18 mouse cellular contexts compared by ENCODE assay signal in genomic region chr2:129263073-129263472, GRCm38 (mm10). TPM values are rescaled to one million over a fixed set of nuclear protein-coding genes. Genes with fewer than 3 reads are reported as not detected.
DNase-seq lines count a peak whose midpoint lies in the region; ATAC-seq and TF ChIP-seq lines count a peak whose summit lies in the region.
"Had no signal": no experiment of that assay in that cellular context is flagged by ENCODE, and none has a peak within 500 bp of the region (broad histone marks: within the 10 kb centered on the region; RNA-seq: fewer than 3 reads in every experiment).

No protein-coding gene starts in this region.

- TF ChIP-seq EP300 in liver, postnatal 0 days (IDR thresholded peaks at IDR 0.05; ENCODE audit: low read depth) = no peak

- H3K9me3 ChIP-seq in limb, embryonic 15.5 days = no peaks in the 10 kb centered on the region
- no peaks in the 10 kb centered on the region for H3K9me3 ChIP-seq in limb, embryonic 10.5 days (replicated peaks)
- no peaks in the 10 kb centered on the region; the same call in 1 of the 2 replicates for H3K9me3 ChIP-seq in liver, postnatal 0 days (ENCODE audit: low read length)
- H3K9me3 ChIP-seq in forebrain, embryonic 14.5 days (replicated peaks; ENCODE audit: control insufficient read depth, low read length) = no peaks in the 10 kb centered on the region
- H3K9me3 ChIP-seq in midbrain, embryonic 11.5 days (ENCODE audit: control insufficient read depth, low read length) = no peaks in the 10 kb centered on the region
- H3K9me3 ChIP-seq: hindbrain, embryonic 15.5 days had no signal

- H3K27ac ChIP-seq in limb, embryonic 15.5 days = 0 out of 2 replicates have a peak overlapping the region, but pooled peaks have one; percentile 47
- H3K27ac ChIP-seq in limb, embryonic 10.5 days = no peak overlapping the region
- H3K27ac ChIP-seq in liver, postnatal 0 days (ENCODE audit: low read depth) = peak overlapping the region; percentile 60
- H3K27ac ChIP-seq in forebrain, embryonic 14.5 days (ENCODE audit: low read depth, low read length) = no peak overlapping the region
- H3K27ac ChIP-seq in midbrain, embryonic 11.5 days (ENCODE audit: low read depth, low read length) = no peak overlapping the region
- H3K27ac ChIP-seq: forebrain, embryonic 10.5 days; gastrocnemius, adult 2 months; hindbrain, embryonic 15.5 days; limb, embryonic 13.5 days had no signal

- WGBS in limb, embryonic 15.5 days = 60% methylated on average over 5 of the region's 5 CpGs
- WGBS in limb, embryonic 10.5 days = 83% methylated on average over 5 of the region's 5 CpGs
- 60% methylated on average over 5 of the region's 5 CpGs for WGBS in liver, postnatal 0 days (ENCODE audit: insufficient replicate concordance)
- 78% methylated on average over 5 of the region's 5 CpGs for WGBS in forebrain, embryonic 14.5 days
- WGBS in midbrain, embryonic 11.5 days = 79% methylated on average over 5 of the region's 5 CpGs

- H3K4me3 ChIP-seq in limb, embryonic 15.5 days = no peak overlapping the region
- H3K4me3 ChIP-seq in limb, embryonic 10.5 days = no peak overlapping the region
- H3K4me3 ChIP-seq in liver, postnatal 0 days (ENCODE audit: low read depth, low read length) = no peak overlapping the region
- H3K4me3 ChIP-seq in forebrain, embryonic 14.5 days (ENCODE audit: low read depth, low read length) = no peak overlapping the region
- H3K4me3 ChIP-seq in midbrain, embryonic 11.5 days (ENCODE audit: low read depth, low read length) = no peak overlapping the region
- H3K4me3 ChIP-seq: forebrain, embryonic 10.5 days; gastrocnemius, adult 2 months; hindbrain, embryonic 15.5 days; limb, embryonic 13.5 days had no signal

- 0 out of 2 replicates have a peak, but pooled peaks cover 4% of the 10 kb centered on the region for H3K4me1 ChIP-seq in limb, embryonic 15.5 days
- H3K4me1 ChIP-seq in limb, embryonic 10.5 days = 0 out of 2 replicates have a peak, but pooled peaks cover 6% of the 10 kb centered on the region
- H3K4me1 ChIP-seq in liver, postnatal 0 days (ENCODE audit: insufficient read depth) = 0 out of 2 replicates have a peak, but pooled peaks cover 4% of the 10 kb centered on the region
- H3K4me1 ChIP-seq in forebrain, embryonic 14.5 days (ENCODE audit: control insufficient read depth, insufficient read depth, low read length) = 0 out of 2 replicates have a peak, but pooled peaks cover 2% of the 10 kb centered on the region
- no peaks in the 10 kb centered on the region for H3K4me1 ChIP-seq in midbrain, embryonic 11.5 days (ENCODE audit: control insufficient read depth, insufficient read depth, low read length)
- H3K4me1 ChIP-seq: hindbrain, embryonic 15.5 days; limb, embryonic 13.5 days had no signal

- no peak overlapping the region for H3K4me2 ChIP-seq in limb, embryonic 15.5 days
- no peak overlapping the region for H3K4me2 ChIP-seq in liver, postnatal 0 days (ENCODE audit: low read depth, low read length)
- H3K4me2 ChIP-seq in forebrain, embryonic 14.5 days (ENCODE audit: low read length) = no peak overlapping the region
- no peak overlapping the region for H3K4me2 ChIP-seq in midbrain, embryonic 11.5 days
- H3K4me2 ChIP-seq: hindbrain, embryonic 15.5 days; limb, embryonic 13.5 days had no signal

- peaks cover 18% of the 10 kb centered on the region for H3K36me3 ChIP-seq in limb, embryonic 15.5 days
- peaks cover 21% of the 10 kb centered on the region for H3K36me3 ChIP-seq in limb, embryonic 10.5 days
- H3K36me3 ChIP-seq in liver, postnatal 0 days (replicated peaks; ENCODE audit: insufficient read depth, low read length) = peaks cover 7% of the 10 kb centered on the region
- peaks cover 6% of the 10 kb centered on the region; the same call in 1 of the 2 replicates for H3K36me3 ChIP-seq in forebrain, embryonic 14.5 days (ENCODE audit: control insufficient read depth, insufficient read depth, low read length)
- H3K36me3 ChIP-seq in midbrain, embryonic 11.5 days (ENCODE audit: control insufficient read depth, insufficient read depth, low read length) = peaks cover 5% of the 10 kb centered on the region; the same call in 1 of the 2 replicates
- H3K36me3 ChIP-seq: hindbrain, embryonic 15.5 days had no signal

- DNase-seq in adrenal gland, adult (ENCODE audit: inconsistent age in 2 of 2, low spot score in 1 of 2) = peak; percentile 30 to 70
- no peak for DNase-seq in adrenal gland, adult 8-10 months
- DNase-seq in limb, embryonic 10.5 days (ENCODE audit: low spot score) = no peak
- peak; percentile 36 to 43 for DNase-seq in adrenal gland, postnatal 36 days
- DNase-seq in liver, postnatal 0 days = no peak
- DNase-seq in forebrain, embryonic 14.5 days (ENCODE audit: low spot score) = no peak
- no peak for DNase-seq in midbrain, embryonic 11.5 days (ENCODE audit: low spot score, missing footprints)
- DNase-seq: cerebellum, adult 9-11 months; gastrocnemius, adult 2 months; heart, postnatal 14 days; kidney, adult 18-20 months; kidney, postnatal 36 days had no signal

- no peak for ATAC-seq in limb, embryonic 15.5 days (ENCODE audit: insufficient number of reproducible peaks, low FRiP score, low TSS enrichment, low read depth)
- peak; percentile 58 for ATAC-seq in liver, postnatal 0 days
- no peak for ATAC-seq in forebrain, embryonic 14.5 days
- ATAC-seq in midbrain, embryonic 11.5 days (ENCODE audit: low FRiP score) = no peak

- H3K9ac ChIP-seq in limb, embryonic 15.5 days = no peak overlapping the region
- H3K9ac ChIP-seq in liver, postnatal 0 days (replicated peaks) = no peak overlapping the region
- H3K9ac ChIP-seq in forebrain, embryonic 14.5 days (ENCODE audit: low read length) = no peak overlapping the region
- H3K9ac ChIP-seq in midbrain, embryonic 11.5 days (ENCODE audit: low read length) = no peak overlapping the region
- H3K9ac ChIP-seq: hindbrain, embryonic 15.5 days; limb, embryonic 13.5 days had no signal

- no peak for TF ChIP-seq CTCF in liver, postnatal 0 days (IDR thresholded peaks at IDR 0.05; ENCODE audit: low read depth)

- no peaks in the 10 kb centered on the region for H3K27me3 ChIP-seq in limb, embryonic 15.5 days
- H3K27me3 ChIP-seq in limb, embryonic 10.5 days (ENCODE audit: low read depth, poor library complexity, severe bottlenecking) = no peaks in the 10 kb centered on the region
- H3K27me3 ChIP-seq in liver, postnatal 0 days (ENCODE audit: insufficient read depth, low read length) = no peaks in the 10 kb centered on the region
- H3K27me3 ChIP-seq in forebrain, embryonic 14.5 days (replicated peaks; ENCODE audit: control insufficient read depth, insufficient read depth, low read length) = no peaks in the 10 kb centered on the region
- H3K27me3 ChIP-seq in midbrain, embryonic 11.5 days (ENCODE audit: control insufficient read depth, insufficient read depth, low read length) = no peaks in the 10 kb centered on the region
- H3K27me3 ChIP-seq: hindbrain, embryonic 15.5 days; limb, embryonic 13.5 days had no signal

RNA-seq across cellular contexts. Expression of gene Ckap2l, which starts 33.9 kb away (rescaled TPM):
- 1 to 10 TPM in 3 of 4 experiments, under 1 TPM in 1; 0.64 to 1.5 (median 1.3) TPM for total RNA-seq in adrenal gland, adult 8-10 months (2022)
- 37.0 and 40.7 TPM in 2 replicates for polyA plus RNA-seq in limb, embryonic 15.5 days (2015; fragmentation: Nextera tagmentation; extraction: Ambion mirVana)
- polyA plus RNA-seq in limb, embryonic 10.5 days (2016; fragmentation: Nextera tagmentation; extraction: Ambion mirVana) = 56.4 and 62.8 TPM in 2 replicates
- 1 to 10 TPM; 3.0 to 3.5 TPM for total RNA-seq in adrenal gland, postnatal 36 days (2021)
- 12.3 and 13.2 TPM in 2 replicates for polyA plus RNA-seq in liver, postnatal 0 days (2015; fragmentation: Nextera tagmentation; extraction: Ambion mirVana)
- 36.6 and 44.2 TPM in 2 replicates for polyA plus RNA-seq in forebrain, embryonic 14.5 days (2014; fragmentation: Nextera tagmentation; extraction: Ambion mirVana)
- 92.0 and 96.9 TPM in 2 replicates for polyA plus RNA-seq in midbrain, embryonic 11.5 days (2014; fragmentation: Nextera tagmentation; extraction: Ambion mirVana)

RNA-seq across cellular contexts. Expression of gene Il1a, which starts 46.7 kb away (rescaled TPM):
- total RNA-seq in adrenal gland, adult 8-10 months (2022) = not detected
- 0.20 and 0.29 TPM in 2 replicates for polyA plus RNA-seq in limb, embryonic 15.5 days (2015; fragmentation: Nextera tagmentation; extraction: Ambion mirVana)
- polyA plus RNA-seq in limb, embryonic 10.5 days (2016; fragmentation: Nextera tagmentation; extraction: Ambion mirVana) = not detected in 2 replicates
- total RNA-seq in adrenal gland, postnatal 36 days (2021) = under 1 TPM in 1 of 2 experiments, not detected in 1; 0.17 TPM
- 4.8 and 6.3 TPM in 2 replicates for polyA plus RNA-seq in liver, postnatal 0 days (2015; fragmentation: Nextera tagmentation; extraction: Ambion mirVana)
- polyA plus RNA-seq in forebrain, embryonic 14.5 days (2014; fragmentation: Nextera tagmentation; extraction: Ambion mirVana) = 0.31 and 0.37 TPM in 2 replicates
- 0.30 TPM in 1 of 2 replicates, not detected in the other for polyA plus RNA-seq in midbrain, embryonic 11.5 days (2014; fragmentation: Nextera tagmentation; extraction: Ambion mirVana)
- total RNA-seq: gastrocnemius, adult 2 months; heart, adult 8-10 months; megakaryocyte progenitor cell, adult 5-6 weeks had no signal
- polyA plus RNA-seq: forebrain, embryonic 10.5 days had no signal

Comparison
In these comparisons a context has a peak if more than half of its experiments do, and no peak if none do; other contexts are left out.
1. DNase-seq: peak in adrenal gland, adult (2 of 2) and adrenal gland, postnatal 36 days (2 of 2); none in adrenal gland, adult 8-10 months (single experiment), limb, embryonic 10.5 days (single experiment), liver, postnatal 0 days (single experiment), forebrain, embryonic 14.5 days (single experiment) and midbrain, embryonic 11.5 days (single experiment).
2. H3K27ac ChIP-seq: peak in limb, embryonic 15.5 days (single experiment) and liver, postnatal 0 days (single experiment); none in limb, embryonic 10.5 days (single experiment), forebrain, embryonic 14.5 days (single experiment) and midbrain, embryonic 11.5 days (single experiment).